Mouse (Mus musculus): ENCODE results near the gene Lrrc32.

- TF ChIP-seq MEF2A (IDR thresholded peaks at IDR 0.05; ENCODE audit: borderline replicate concordance, low read depth, low read length) (peak; percentile 26; the same call in 1 of the 2 replicates), EP300 (IDR thresholded peaks at IDR 0.05; ENCODE audit: low read length) (no peak), NELFE (IDR thresholded peaks at IDR 0.05; ENCODE audit: low read depth, low read length) (peak; percentile 62; the same call in 1 of the 2 replicates), CTCF (conservative IDR thresholded peaks at IDR 0.05 in 1 of 2, IDR thresholded peaks at IDR 0.05 in 1 of 2; ENCODE audit: low read depth in 2 of 2, low read length in 2 of 2) (peak; percentile 59 to 98; a peak in 3 of 4 replicates), JUND (conservative IDR thresholded peaks at IDR 0.05; ENCODE audit: low read depth, low read length) (no peak), POLR2A (IDR thresholded peaks at IDR 0.05; ENCODE audit: low read depth, low read length) (no peak), ELF1 (IDR thresholded peaks at IDR 0.05; ENCODE audit: low read depth, low read length) (peak; percentile 31; the same call in 1 of the 2 replicates), IRF4 (IDR thresholded peaks at IDR 0.05; ENCODE audit: low read depth, low read length) (peak; percentile 63; the same call in 1 of the 2 replicates), GABPA (IDR thresholded peaks at IDR 0.05; ENCODE audit: insufficient replicate concordance, low read depth, low read length) (no peak), MAX (IDR thresholded peaks at IDR 0.05; ENCODE audit: low read length) (no peak), SIN3A (IDR thresholded peaks at IDR 0.05; ENCODE audit: low read length) (peak; percentile 74)
These were observed 7.9 kb upstream of the Lrrc32 start for GRCm38 (mm10) chr7:98481066-98481734.

All from CH12.LX (cell line).